Mouse (Mus musculus) G1E (cell line): ENCODE measurements around the gene Slc1a4.

Experiments
- CTCF ChIP-seq: IDR thresholded peaks from 2 replicates; pipeline ENCODE4 v1.5.1; 2012; ENCODE audit warnings: low read depth, low read length, inconsistent platforms, mixed read lengths
- GATA1 ChIP-seq: IDR thresholded peaks from 2 replicates; pipeline ENCODE4 v1.6.1; 2012; ENCODE audit warnings: borderline replicate concordance, low read length, inconsistent platforms, mixed read lengths
- GATA2 ChIP-seq: IDR thresholded peaks from 2 replicates; pipeline ENCODE4 v1.6.1; 2012; ENCODE audit warnings: low read depth, low read length, inconsistent platforms, borderline replicate concordance
- POLR2AphosphoS5 ChIP-seq: IDR thresholded peaks from 2 replicates; pipeline ENCODE4 v1.6.1; 2012; ENCODE audit warnings: low read depth, low read length, inconsistent platforms; ENCODE audit not compliant: insufficient replicate concordance

- no peak for TF ChIP-seq CTCF
- TF ChIP-seq POLR2AphosphoS5 = no peak
- TF ChIP-seq GATA1 = no peak
- TF ChIP-seq GATA2 = no peak
Observed at GRCm38 (mm10) chr11:20299900-20300299, 32.6 kb downstream of the Slc1a4 start.
